Mouse (Mus musculus) adrenal gland, postnatal 14 days (tissue): Measurements from ENCODE around the gene Cadps. TPM values are rescaled to one million over a fixed set of nuclear protein-coding genes. Genes with fewer than 3 reads are reported as not detected.
A peak's percentile ranks its signal among the peaks of the same experiment; 100 is the strongest.

Experiments used
- DNase-seq: peaks from one replicate; pipeline ENCODE4 v3.0.0; 2021; ENCODE audit warnings: mixed read lengths
- total RNA-seq: library from RNA; stranded (reverse); gene quantifications from 2 replicates; pipeline ENCODE4 v1.2.3, GENCODE M21; 2021

Gene Cadps
- total RNA-seq, 1 experiment from 2014 or later, result 7.7 TPM

DNA sequence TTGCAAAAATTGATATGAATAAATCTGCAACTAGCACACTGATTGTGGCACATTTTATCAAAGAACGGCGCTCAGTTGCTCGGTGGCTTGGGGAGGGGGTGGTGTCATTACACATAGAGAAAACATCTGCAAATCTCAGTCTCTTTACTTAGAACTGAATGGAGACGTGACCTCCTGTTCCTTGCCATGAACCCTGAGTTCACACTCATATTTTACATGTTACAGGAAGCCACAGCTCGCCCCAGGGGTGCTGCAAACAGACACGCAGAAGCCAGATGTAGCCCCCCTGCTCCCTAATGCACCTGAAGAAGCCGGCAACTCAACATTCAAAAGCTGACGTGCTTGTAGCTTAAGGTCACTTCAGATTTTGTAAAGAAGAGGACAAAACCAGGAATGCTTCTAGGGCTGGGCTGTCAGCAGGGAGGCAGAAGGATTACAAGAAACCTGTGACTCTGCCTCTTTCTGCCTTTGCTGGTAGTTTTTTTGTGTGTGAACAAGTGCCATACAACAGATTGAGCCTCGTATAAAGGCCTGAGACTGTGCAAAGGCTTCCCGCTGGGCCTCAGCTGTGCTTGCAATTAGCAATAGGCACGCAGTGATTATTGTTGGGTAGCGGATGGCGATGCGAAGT is 434.0 kb downstream of the Cadps start:
- DNase-seq, result no peak

GRCm38 (mm10) chr14:12388192-12388795 is 434.6 kb downstream of the Cadps start:
- no peak for DNase-seq

DNA sequence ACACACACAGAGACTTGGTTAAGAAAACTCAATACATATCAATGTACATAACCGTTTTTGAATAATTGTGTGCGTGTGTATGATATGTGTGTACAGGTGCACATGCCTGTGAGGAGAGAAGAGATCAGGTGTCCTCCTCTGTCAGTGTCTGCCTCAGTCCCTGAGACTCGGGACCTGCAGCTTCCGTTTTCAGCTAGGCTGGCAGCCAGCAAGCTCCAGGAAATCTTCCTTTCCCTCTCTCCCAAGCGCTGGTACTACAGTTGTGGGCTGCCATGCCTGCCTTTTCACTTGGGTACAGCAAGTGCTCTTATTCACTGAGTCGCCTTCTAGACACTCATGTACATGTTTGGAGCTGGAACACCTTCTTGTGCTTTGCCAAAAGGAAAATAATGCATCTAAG is 435.7 kb downstream of the Cadps start:
- DNase-seq, result no peak

DNA sequence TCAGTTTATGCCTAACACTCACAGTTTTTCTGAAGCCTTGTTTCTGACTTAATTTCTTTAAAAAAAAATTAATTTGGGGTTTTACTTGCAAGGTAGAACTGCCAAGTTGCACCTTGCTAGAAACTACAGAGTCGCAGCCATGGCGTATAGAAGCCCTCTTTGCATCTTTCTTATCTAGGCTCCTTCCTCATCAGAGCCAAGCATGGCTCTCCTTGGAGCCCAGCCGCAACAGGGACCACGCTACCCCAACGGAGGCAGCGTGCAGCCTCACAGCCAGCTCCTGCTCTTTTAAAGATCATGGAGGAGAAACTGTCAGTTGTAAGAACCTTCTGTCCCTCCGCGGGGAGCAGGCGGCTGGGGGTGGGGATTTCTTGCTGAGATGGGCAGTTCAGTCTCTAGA is 445.0 kb downstream of the Cadps start:
- no peak for DNase-seq

- no peak for DNase-seq
These were observed 445.6 kb downstream of the Cadps start for GRCm38 (mm10) chr14:12377289-12377688.

GRCm38 (mm10) chr14:12375451-12375850 is 447.4 kb downstream of the Cadps start:
- DNase-seq, result no peak

DNA sequence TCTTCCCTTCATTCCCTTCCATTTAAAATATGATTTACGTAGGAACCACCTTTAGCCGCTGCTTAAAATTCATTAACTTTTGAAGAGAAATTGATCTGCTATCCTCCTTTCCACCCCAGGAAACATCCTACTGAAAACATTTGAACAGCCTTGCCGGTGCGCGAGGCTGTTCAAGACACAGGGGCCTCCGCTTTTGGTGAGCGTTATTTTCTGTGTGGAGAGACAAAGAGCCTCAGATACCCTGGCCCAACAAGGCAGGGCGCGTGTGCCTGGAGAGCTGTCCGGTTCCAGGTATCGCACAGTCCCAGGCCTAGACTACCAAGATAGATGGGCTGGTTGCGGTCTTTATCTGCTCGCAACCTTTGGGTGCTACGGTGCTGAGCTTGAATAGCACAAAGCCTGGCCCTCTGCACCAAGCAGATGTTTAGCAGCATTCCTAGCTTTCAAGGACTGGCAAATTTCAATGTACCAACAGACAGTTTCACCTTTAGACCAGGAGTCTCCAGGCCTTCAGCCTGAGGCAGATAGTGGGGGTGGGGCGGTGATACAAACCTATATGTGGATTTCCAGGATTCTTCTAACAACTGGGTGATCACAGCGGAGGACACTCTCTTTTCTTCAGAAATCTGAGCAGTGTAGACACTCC is 472.5 kb downstream of the Cadps start:
- no peak for DNase-seq

DNA sequence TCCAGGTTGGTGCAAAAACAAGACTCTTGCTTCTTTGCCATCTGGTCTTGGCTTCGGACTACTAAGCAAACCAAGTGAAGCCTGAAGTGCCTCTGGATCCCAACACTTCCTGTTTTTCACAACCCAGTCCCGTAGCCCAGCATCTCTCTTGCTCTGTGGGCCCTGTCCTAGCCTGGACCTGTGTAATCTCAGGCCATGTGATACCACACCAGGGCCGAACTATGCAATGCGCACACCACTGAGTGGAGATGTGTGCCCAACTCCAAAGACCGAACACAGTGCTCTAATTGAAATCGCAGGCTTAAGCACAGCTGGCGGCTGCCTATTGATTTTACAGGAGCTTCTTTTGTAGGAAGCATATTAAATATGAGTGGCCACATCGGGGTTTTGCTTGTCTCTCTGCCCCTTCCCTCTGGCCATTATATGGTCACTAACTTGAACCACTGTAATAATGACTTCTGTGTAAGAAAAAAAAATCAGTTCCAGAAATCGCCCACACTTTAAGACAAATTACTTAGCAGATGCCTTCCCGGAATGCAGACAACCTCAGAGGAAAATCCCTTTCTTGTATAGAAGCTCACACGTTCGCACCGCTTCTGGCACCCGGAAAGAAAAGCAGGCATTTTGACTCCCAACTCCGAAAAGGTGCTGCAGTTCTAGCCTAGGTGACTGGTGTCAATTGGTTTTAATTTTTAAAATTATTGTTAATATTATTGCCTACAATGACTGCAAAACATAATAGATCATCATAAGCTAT is 473.4 kb downstream of the Cadps start:
- DNase-seq, result no peak

DNA sequence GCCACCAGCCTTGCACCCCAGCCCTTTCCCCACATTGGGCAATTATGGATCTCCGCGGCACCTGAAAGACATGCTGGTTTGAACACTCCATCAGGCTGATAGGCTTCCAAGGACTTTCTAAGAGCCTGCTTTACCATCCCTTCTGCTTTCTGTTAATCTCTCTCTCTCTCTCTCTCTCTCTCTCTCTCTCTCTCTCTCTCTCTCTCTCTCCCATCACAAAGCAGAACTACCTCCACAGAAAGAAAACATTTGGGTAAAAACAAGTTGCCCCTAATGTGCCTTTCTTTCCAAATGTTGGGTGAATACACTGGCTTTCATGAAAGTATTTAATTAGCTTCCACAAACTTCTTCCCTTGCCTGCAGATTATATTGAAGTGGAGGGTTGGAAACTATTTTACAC is 474.8 kb downstream of the Cadps start, which contains the start of gene Fezf2:
Fezf2 (minus strand) TSS at position 101 of the 400 bp plus-strand sequence.
- no peak for DNase-seq

- no peak for DNase-seq
These were observed 475.8 kb downstream of the Cadps start for GRCm38 (mm10) chr14:12346865-12347600.

GRCm38 (mm10) chr14:12346011-12346864 is 476.6 kb downstream of the Cadps start:
- no peak for DNase-seq

GRCm38 (mm10) chr14:12345241-12345921 is 477.5 kb downstream of the Cadps start:
- no peak for DNase-seq

GRCm38 (mm10) chr14:12344746-12345240 is 478.1 kb downstream of the Cadps start:
- DNase-seq, result peak; percentile 38

DNA sequence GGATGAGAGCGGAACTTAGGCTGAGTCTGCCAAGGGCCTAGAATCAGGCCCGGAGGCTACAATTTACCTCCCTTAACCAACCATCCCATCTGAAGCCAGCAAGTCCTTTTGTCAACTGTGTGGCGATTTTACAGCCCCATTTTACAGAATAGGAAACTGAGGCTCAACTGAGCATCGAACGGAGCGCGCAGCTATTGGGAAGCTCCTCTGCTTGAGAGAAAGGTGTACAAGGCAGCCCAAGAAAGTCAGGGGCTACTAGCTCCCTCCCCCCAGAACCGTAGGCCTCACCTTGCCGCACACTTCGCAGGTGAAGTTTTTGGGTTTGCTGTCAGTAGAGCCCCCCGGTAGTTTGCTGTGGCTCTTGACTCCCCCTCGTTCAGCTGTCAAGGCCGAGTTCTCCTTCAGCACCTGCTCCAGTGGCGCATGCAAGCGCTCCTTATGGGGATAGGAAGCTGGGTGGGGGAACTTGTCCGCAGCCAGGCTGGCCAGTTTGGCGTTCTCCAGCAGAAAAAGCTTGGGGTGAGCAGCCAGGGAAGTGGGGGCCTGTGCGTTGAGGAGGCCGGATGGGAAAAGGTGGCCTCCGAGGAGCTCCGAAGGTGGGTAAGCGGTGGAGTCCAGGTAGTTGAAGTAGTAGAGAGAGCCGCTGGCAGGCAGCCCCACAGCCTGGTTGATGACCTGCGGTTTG is 478.7 kb downstream of the Cadps start:
- no peak for DNase-seq

DNA sequence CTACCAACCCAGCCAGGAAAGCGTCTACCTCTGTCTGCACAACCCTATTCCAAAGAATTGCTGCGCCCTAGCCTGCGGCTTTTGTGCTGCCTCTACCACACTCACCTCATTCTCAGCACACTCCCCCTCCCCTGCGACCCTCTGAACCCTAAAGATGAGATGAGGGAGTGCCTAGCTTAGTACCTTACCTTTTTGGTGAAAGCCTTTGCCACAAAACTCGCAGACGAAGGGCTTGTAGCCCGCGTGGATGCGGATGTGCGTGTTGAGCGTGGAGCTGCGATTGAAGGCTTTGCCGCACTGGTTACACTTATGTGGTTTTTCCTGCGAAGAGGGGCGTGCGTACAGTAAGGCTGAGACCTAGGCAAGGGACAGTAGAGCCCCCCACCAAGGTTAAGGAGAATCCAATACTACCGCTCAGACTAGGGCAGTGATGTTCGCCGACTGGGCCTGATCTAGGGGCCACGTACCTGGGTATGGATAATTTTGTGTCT is 479.4 kb downstream of the Cadps start:
- no peak for DNase-seq

- no peak for DNase-seq
These were observed 480.3 kb downstream of the Cadps start for GRCm38 (mm10) chr14:12342458-12343131.

DNA sequence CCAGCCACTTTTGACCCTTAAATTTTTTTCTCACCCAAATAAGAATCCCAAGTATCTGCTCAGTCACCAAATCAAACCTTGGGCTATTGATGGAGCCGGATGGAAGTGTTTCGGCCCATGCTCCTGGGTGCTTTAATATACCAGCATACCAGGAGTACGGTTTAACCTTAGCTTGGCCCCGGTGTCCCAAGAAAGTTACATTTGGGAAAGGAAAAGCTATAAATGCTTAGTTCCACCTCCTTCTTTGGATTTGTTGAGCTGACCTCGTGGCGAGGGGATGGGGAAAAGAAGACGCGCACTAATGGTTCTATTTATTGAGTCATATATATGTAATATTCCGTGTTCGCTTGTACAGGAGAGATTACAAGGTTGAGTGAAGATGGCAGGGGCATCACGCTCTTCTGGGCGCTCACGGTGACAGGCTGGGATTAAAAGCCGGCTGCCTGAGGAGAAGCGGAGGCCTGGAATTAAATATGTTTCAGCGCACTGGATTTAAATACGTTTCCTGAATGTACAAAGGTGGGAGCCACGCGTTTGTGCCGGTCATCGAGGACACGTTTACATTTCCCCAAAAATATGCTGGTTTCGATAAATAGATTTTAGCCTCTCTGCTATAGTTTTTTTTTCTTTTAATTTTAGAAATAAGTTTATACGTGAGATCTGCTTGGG is 481.0 kb downstream of the Cadps start:
- no peak for DNase-seq

GRCm38 (mm10) chr14:12341075-12341788 is 481.6 kb downstream of the Cadps start:
- DNase-seq, result peak; percentile 14
